Mouse (Mus musculus): ENCODE results near the gene Lhpp.

DNA sequence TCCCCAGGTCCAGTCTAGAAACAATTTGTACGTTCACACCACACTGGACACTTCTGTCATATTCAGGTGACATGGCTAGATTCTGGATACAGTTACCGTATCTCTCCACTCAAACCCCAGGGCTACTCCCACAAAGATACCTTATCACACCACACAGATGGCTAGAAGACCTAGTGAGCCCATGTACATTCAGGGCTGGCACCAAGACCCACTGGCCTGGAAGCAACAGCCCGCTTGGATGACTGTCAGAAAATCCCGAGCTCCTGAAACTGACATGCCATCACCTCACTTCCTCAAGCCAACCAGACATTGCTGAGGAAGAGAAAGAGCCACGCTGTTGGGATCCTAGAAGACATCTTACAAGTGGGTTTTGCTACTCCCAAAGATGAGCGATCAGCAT is 128.4 kb downstream of the Lhpp start:
- TF ChIP-seq MYOG (IDR thresholded peaks at IDR 0.05; ENCODE audit: control insufficient read depth in 1 of 3, insufficient read depth in 1 of 3, insufficient read length in 2 of 3, low read depth in 2 of 3) (no peak), E2F4 (IDR thresholded peaks at IDR 0.05; ENCODE audit: insufficient read depth) (no peak)

Data from myocyte (in vitro differentiated cells).